Mouse (Mus musculus) intestine, postnatal 0 days (tissue): ENCODE measurements around the gene Gpc4. TPM values are rescaled to one million over a fixed set of nuclear protein-coding genes. Genes with fewer than 3 reads are reported as not detected.

Source experiments
- ATAC-seq: fragments of 200-750 bp; cut with Nextera tagmentation; 2 replicates; pipeline ENCODE4 v1.8.0; 2017; ENCODE audit warnings: mild to moderate bottlenecking, moderate TSS enrichment, moderate library complexity
- H3K27ac ChIP-seq: fragments of 300-500 bp; sonication (generic); 2 replicates; pipeline ENCODE4 v1.5.1; 2014; ENCODE audit warnings: mild to moderate bottlenecking, low read depth, low read length, moderate library complexity
- H3K27me3 ChIP-seq: fragments of 300-500 bp; sonication (generic); replicated peaks from 2 replicates; pipeline ENCODE4 v1.6.1; 2014; ENCODE audit warnings: low read length, mixed read lengths; ENCODE audit not compliant: control insufficient read depth, insufficient read depth
- H3K36me3 ChIP-seq: fragments of 300-500 bp; sonication (generic); 2 replicates; pipeline ENCODE4 v1.6.1; 2014; ENCODE audit warnings: mild to moderate bottlenecking, moderate library complexity; ENCODE audit not compliant: control insufficient read depth, insufficient read depth
- H3K4me1 ChIP-seq: fragments of 300-500 bp; sonication (generic); replicated peaks from 2 replicates; pipeline ENCODE4 v1.6.1; 2014; ENCODE audit warnings: antibody characterized with exemption, low read length, mixed read lengths; ENCODE audit not compliant: control insufficient read depth, insufficient read depth
- H3K4me2 ChIP-seq: fragments of 300-500 bp; sonication (generic); replicated peaks from 2 replicates; pipeline ENCODE4 v1.6.1; 2014; ENCODE audit warnings: low read depth, mild to moderate bottlenecking, moderate library complexity
- H3K4me3 ChIP-seq: fragments of 300-500 bp; sonication (generic); 2 replicates; pipeline ENCODE4 v1.5.1; 2014; ENCODE audit warnings: low read depth, low read length
- H3K9ac ChIP-seq: fragments of 300-500 bp; sonication (generic); 2 replicates; pipeline ENCODE4 v1.6.1; 2014; ENCODE audit warnings: mild to moderate bottlenecking, low read depth, low read length
- H3K9me3 ChIP-seq: fragments of 300-500 bp; sonication (generic); 2 replicates; pipeline ENCODE4 v1.6.1; 2016; ENCODE audit warnings: mixed run types; ENCODE audit not compliant: control insufficient read depth
- CTCF ChIP-seq: sonication (generic); IDR thresholded peaks from 2 replicates; pipeline ENCODE4 v1.5.1; 2016; ENCODE audit warnings: low read depth, mild to moderate bottlenecking, control low read depth, antibody characterized with exemption, moderate library complexity
- WGBS: fragments of 180-500 bp; shearing (Covaris S2); extraction: QIAGEN DNeasy Blood & Tissue Kit; methylation state at CpG from one replicate; pipeline ENCODE4 v1.1.7; 2014; 5-methylcytosine and 5-hydroxymethylcytosine counted together
- polyA plus RNA-seq: library from polyadenylated mRNA; unstranded; fragments of >200 nt; fragmentation: Nextera tagmentation; extraction: Ambion mirVana; gene quantifications from 2 replicates; pipeline ENCODE4 v1.2.1, GENCODE M21; 2015

Gene Gpc4
- polyA plus RNA-seq, 1 experiment from 2014 or later = 21.2 TPM

DNA sequence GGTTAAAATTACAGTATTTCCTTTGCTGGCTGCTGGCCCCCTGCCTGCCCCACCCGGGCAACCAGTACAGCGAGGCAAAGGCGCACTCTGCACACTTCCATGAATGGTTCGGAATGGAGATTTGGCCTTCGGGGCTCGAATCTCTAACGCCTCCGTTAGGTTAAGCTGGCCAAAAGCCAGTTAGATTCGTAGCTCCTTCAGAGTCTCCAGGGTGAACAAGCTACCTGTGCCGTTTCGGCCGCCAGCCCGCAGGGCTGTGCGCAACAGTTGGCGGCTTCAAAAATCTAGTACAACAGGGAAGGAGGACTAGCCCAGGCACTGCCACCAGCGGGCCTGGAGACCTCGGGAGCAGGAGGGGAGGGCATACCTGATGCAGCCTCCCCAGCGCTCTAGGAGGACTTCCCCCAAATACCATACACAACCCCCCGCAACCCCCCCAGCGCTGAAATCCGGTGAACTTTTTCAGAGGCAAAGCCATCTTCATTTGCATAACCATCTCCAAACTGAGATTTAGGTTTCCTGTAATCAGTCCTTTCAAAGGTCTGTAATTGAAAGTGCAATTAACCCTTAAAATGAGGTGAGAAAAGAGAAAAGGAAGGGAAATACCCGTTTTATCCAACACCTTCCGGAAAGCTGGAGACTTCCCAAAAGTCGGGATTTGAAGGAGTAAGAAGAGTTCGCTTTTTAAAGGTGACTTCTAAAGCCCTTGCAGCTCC is 1.5 kb downstream of the Gpc4 start:
- H3K27me3 ChIP-seq = no peaks in the 10 kb centered on the region
- WGBS = 26% methylated on average over 25 of the region's 25 CpGs
- H3K4me1 ChIP-seq = no peaks in the 10 kb centered on the region
- no peak for ATAC-seq
- no peak overlapping the region for H3K27ac ChIP-seq
- TF ChIP-seq CTCF = no peak
- H3K9me3 ChIP-seq = no peaks in the 10 kb centered on the region
- no peaks in the 10 kb centered on the region for H3K36me3 ChIP-seq
- H3K9ac ChIP-seq = peak overlapping the region; percentile 3
- H3K4me3 ChIP-seq = peak overlapping the region; percentile 54
- peak overlapping the region; percentile 81 for H3K4me2 ChIP-seq

DNA sequence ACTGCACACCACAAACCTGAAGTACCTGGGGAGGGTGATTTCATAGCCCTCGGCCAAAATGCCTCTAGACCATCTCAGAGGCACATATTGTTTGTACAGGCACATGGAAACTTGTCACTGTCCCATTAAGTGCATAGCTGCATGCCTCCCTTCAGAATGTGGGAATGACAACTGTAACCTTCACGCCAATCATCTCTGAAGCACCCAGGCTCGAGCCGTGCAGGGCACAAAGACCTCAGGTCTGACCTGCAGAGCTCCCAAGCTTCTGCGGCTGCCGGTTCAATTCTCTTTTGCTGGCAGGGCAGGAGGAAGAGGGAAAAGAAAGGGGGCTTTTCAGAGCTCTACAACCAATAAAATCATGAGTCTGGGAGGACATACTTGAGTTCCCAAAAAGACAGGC is 2.3 kb downstream of the Gpc4 start:
- ATAC-seq = no peak
- TF ChIP-seq CTCF = no peak
- no peaks in the 10 kb centered on the region for H3K27me3 ChIP-seq
- peak overlapping the region; percentile 81 for H3K4me2 ChIP-seq
- 52% methylated on average over 6 of the region's 6 CpGs for WGBS
- H3K36me3 ChIP-seq = no peaks in the 10 kb centered on the region
- H3K27ac ChIP-seq = no peak overlapping the region
- no peak overlapping the region for H3K9ac ChIP-seq
- H3K4me3 ChIP-seq = peak overlapping the region; percentile 54; the same call in 1 of the 2 replicates
- no peaks in the 10 kb centered on the region for H3K4me1 ChIP-seq
- H3K9me3 ChIP-seq = no peaks in the 10 kb centered on the region

GRCm38 (mm10) chrX:52162206-52162605 is 2.8 kb downstream of the Gpc4 start:
- Histone ChIP-seq H3K4me1 (no peaks in the 10 kb centered on the region), H3K36me3 (no peaks in the 10 kb centered on the region), H3K27ac (no peak overlapping the region), H3K27me3 (no peaks in the 10 kb centered on the region), H3K9ac (no peak overlapping the region), H3K4me3 (no peak overlapping the region), H3K9me3 (no peaks in the 10 kb centered on the region), H3K4me2 (no peak overlapping the region)
- 81% methylated on average over 1 of the region's 1 CpGs for WGBS
- TF ChIP-seq CTCF = no peak
- no peak for ATAC-seq

DNA sequence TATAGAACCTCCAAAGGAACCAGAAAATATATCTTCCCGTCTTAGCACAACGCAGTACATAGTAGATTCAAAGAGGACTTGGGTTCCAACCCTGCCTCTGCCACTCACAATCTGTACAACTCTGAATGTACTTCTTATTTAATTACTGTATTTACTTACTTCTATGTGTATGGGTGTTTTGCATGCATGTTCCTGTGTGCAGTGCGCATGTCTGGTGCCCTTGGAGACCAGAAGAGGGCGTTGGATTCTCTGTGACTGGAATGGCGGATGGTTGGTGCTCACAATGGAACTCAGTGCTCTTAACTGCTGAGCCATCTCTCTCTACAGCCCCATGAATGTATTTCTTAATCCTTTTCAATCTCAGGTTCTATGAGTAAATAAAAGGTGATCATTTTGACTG is 5.4 kb downstream of the Gpc4 start:
- H3K4me1 ChIP-seq = no peaks in the 10 kb centered on the region
- 81% methylated on average over 5 of the region's 5 CpGs for WGBS

GRCm38 (mm10) chrX:52155408-52155953 is 9.6 kb downstream of the Gpc4 start:
- no peaks in the 10 kb centered on the region for H3K27me3 ChIP-seq
- no peaks in the 10 kb centered on the region for H3K36me3 ChIP-seq
- TF ChIP-seq CTCF = no peak
- no peak overlapping the region for H3K27ac ChIP-seq
- H3K9ac ChIP-seq = no peak overlapping the region
- ATAC-seq = no peak
- no peaks in the 10 kb centered on the region for H3K9me3 ChIP-seq
- H3K4me3 ChIP-seq = no peak overlapping the region
- no peaks in the 10 kb centered on the region for H3K4me1 ChIP-seq
- WGBS = 75% methylated on average over 7 of the region's 7 CpGs
- H3K4me2 ChIP-seq = no peak overlapping the region

More for the DNA sequence above, 5.4 kb downstream of the Gpc4 start:
- 0 out of 2 replicates have a peak, but pooled peaks have one; percentile 2 for TF ChIP-seq CTCF
- Histone ChIP-seq H3K9ac (no peak overlapping the region), H3K9me3 (no peaks in the 10 kb centered on the region), H3K36me3 (no peaks in the 10 kb centered on the region), H3K4me2 (no peak overlapping the region), H3K27me3 (no peaks in the 10 kb centered on the region), H3K27ac (no peak overlapping the region), H3K4me3 (no peak overlapping the region)
- ATAC-seq = no peak

DNA sequence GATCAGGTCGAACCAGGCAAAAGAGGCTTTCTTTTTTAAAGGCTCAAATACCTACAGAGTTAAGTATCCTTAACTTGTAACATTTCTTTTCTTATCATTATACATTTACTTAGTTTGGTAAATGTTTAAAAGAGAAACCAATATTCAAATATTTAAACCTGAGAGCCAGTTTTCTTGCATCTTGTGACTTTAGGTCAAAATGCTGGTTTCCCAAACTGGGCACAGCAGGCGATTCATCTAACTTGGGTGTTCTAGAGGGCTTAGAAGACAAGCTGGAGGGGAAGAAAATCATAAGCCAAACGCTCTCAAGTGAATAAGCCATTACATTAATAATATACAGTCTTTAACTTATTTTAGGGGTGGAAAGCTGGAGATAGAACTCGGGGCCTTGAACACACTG is 10.2 kb downstream of the Gpc4 start:
- WGBS = 83% methylated on average over 4 of the region's 4 CpGs
- H3K4me3 ChIP-seq = no peak overlapping the region
- no peaks in the 10 kb centered on the region for H3K9me3 ChIP-seq
- H3K9ac ChIP-seq = no peak overlapping the region
- no peak for ATAC-seq
- no peaks in the 10 kb centered on the region for H3K4me1 ChIP-seq
- no peak overlapping the region for H3K27ac ChIP-seq
- H3K27me3 ChIP-seq = no peaks in the 10 kb centered on the region
- H3K36me3 ChIP-seq = no peaks in the 10 kb centered on the region
- H3K4me2 ChIP-seq = no peak overlapping the region
- TF ChIP-seq CTCF = no peak
